Mouse (Mus musculus) neural tube, embryonic 11.5 days (tissue): ENCODE data around the gene Slc31a1. TPM values are rescaled to one million over a fixed set of nuclear protein-coding genes. Genes with fewer than 3 reads are reported as not detected.

ENCODE experiments used
- ATAC-seq: fragments of 200-750 bp; cut with Nextera tagmentation; 2 replicates; pipeline ENCODE4 v1.8.0; 2017; ENCODE audit warnings: moderate number of reproducible peaks, mild to moderate bottlenecking, moderate TSS enrichment, moderate library complexity; ENCODE audit not compliant: insufficient read depth, low FRiP score, low TSS enrichment
- DNase-seq: peaks from one replicate; pipeline ENCODE4 v3.0.0-alpha.2; 2015; ENCODE audit warnings: low spot score
- H3K27ac ChIP-seq: fragments of 300-500 bp; sonication (generic); 2 replicates; pipeline ENCODE4 v1.5.1; 2014; ENCODE audit warnings: low read depth, mild to moderate bottlenecking, low read length
- H3K27me3 ChIP-seq: fragments of 300-500 bp; sonication (generic); 2 replicates; pipeline ENCODE4 v1.6.1; 2014; ENCODE audit warnings: mild to moderate bottlenecking, low read length, mixed read lengths; ENCODE audit not compliant: control insufficient read depth, insufficient read depth
- H3K36me3 ChIP-seq: fragments of 300-500 bp; sonication (generic); 2 replicates; pipeline ENCODE4 v1.6.1; 2014; ENCODE audit warnings: mild to moderate bottlenecking, low read length, moderate library complexity, mixed read lengths; ENCODE audit not compliant: control insufficient read depth, insufficient read depth
- H3K4me1 ChIP-seq: fragments of 300-500 bp; sonication (generic); 2 replicates; pipeline ENCODE4 v1.6.1; 2014; ENCODE audit warnings: low read length, mixed read lengths; ENCODE audit not compliant: control insufficient read depth, insufficient read depth
- H3K4me2 ChIP-seq: fragments of 300-500 bp; sonication (generic); 2 replicates; pipeline ENCODE4 v1.6.1; 2014; ENCODE audit warnings: low read depth, mild to moderate bottlenecking, moderate library complexity
- H3K4me3 ChIP-seq: fragments of 300-500 bp; sonication (generic); 2 replicates; pipeline ENCODE4 v1.5.1; 2014; ENCODE audit warnings: low read depth, low read length
- H3K9ac ChIP-seq: fragments of 300-500 bp; sonication (generic); 2 replicates; pipeline ENCODE4 v1.6.1; 2014; ENCODE audit warnings: mild to moderate bottlenecking, low read length
- H3K9me3 ChIP-seq: fragments of 300-500 bp; sonication (generic); 2 replicates; pipeline ENCODE4 v1.6.1; 2016; ENCODE audit warnings: low read length; ENCODE audit not compliant: control insufficient read depth
- WGBS: fragments of 180-500 bp; shearing (Covaris S2); extraction: QIAGEN DNeasy Blood & Tissue Kit; methylation state at CpG from one replicate; pipeline ENCODE4 v1.1.7; 2014; 5-methylcytosine and 5-hydroxymethylcytosine counted together
- polyA plus RNA-seq: library from polyadenylated mRNA; unstranded; fragments of >200 nt; fragmentation: Nextera tagmentation; extraction: Ambion mirVana; gene quantifications from 2 replicates; pipeline ENCODE4 v1.2.1, GENCODE M21; 2014

The Slc31a1 gene
- polyA plus RNA-seq, 1 experiment from 2014 or later = 48.5 TPM

DNA sequence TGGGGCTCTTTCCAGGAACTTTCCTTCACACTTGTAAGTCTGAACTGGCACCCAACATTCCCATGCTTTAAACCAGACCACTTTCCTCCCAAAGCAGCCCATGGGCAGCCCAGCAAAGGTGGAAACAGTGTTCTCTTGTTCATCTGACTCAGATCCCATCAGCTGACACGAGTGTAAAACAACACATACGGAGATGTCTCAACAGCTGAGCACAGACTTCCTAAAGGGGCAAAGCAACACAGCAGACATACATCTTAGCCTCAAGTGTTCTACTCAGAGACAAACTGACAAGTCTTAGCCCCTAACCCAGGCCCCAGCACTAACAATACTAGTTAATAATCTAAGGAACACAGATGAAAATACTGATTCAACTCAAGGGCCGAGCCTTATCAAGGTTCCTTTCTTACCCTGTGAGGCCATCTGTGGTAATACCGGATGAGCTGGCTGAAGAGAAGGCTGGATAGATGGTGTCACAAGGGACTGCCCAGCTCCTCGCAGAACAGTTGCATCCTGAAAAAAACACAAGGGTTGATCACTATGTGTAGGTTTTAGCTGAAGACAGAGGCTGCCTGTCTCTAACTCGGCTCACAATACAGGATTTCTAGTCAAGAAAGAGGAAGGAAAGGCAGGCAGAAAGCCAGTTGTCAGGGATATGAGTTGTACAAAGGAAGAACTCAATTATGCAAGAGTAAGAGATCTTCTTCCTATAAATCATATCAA lies 31.4 kb upstream of the Slc31a1 start:
- H3K9ac ChIP-seq = no peak overlapping the region
- ATAC-seq (no peak), DNase-seq (no peak)
- no peaks in the 10 kb centered on the region for H3K4me1 ChIP-seq
- WGBS = 83% methylated on average over 6 of the region's 6 CpGs
- H3K9me3 ChIP-seq = no peaks in the 10 kb centered on the region
- H3K27ac ChIP-seq = no peak overlapping the region
- H3K27me3 ChIP-seq = no peaks in the 10 kb centered on the region
- H3K4me3 ChIP-seq = no peak overlapping the region
- no peaks in the 10 kb centered on the region for H3K36me3 ChIP-seq
- no peak overlapping the region for H3K4me2 ChIP-seq

DNA sequence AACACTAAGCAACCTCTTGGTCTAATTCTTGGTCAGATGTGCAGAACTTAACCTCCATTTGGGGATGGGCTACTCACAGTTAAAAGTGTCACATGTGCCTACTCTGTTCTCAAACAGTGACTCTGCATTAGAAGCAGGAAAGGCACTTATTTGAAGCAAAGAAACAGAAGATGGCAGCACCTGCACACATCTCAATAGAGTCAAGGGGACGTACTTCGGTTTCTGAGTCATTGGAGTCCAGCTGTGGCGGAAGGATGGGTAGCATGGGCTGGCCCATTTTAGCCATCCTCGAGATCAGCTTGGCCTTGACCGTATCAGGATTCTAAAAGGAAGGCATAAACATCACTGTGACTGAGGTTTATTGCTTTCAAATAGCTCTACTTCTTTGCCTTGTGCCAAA lies 28.6 kb upstream of the Slc31a1 start:
- no peak overlapping the region for H3K4me3 ChIP-seq
- no peak overlapping the region for H3K27ac ChIP-seq
- H3K9me3 ChIP-seq = no peaks in the 10 kb centered on the region
- H3K36me3 ChIP-seq = no peaks in the 10 kb centered on the region
- no peaks in the 10 kb centered on the region for H3K4me1 ChIP-seq
- no peaks in the 10 kb centered on the region for H3K27me3 ChIP-seq
- 84% methylated on average over 5 of the region's 5 CpGs for WGBS
- no peak overlapping the region for H3K4me2 ChIP-seq
- DNase-seq = no peak
- ATAC-seq = no peak
- H3K9ac ChIP-seq = no peak overlapping the region

- ATAC-seq = no peak
- no peaks in the 10 kb centered on the region for H3K9me3 ChIP-seq
- no peaks in the 10 kb centered on the region for H3K4me1 ChIP-seq
- no peak overlapping the region for H3K4me3 ChIP-seq
- H3K27me3 ChIP-seq = no peaks in the 10 kb centered on the region
- H3K27ac ChIP-seq = no peak overlapping the region
- 0 out of 2 replicates have a peak, but pooled peaks cover 3% of the 10 kb centered on the region for H3K36me3 ChIP-seq
- no peak for DNase-seq
- WGBS = 87% methylated on average over 5 of the region's 5 CpGs
- no peak overlapping the region for H3K4me2 ChIP-seq
- H3K9ac ChIP-seq = no peak overlapping the region
Measured at GRCm38 (mm10) chr4:62338536-62338935, 22.0 kb upstream of the Slc31a1 start.

- H3K27me3 ChIP-seq = no peaks in the 10 kb centered on the region
- H3K36me3 ChIP-seq = no peaks in the 10 kb centered on the region; the same call in 1 of the 2 replicates
- H3K27ac ChIP-seq = no peak overlapping the region
- no peak for ATAC-seq
- H3K9ac ChIP-seq = no peak overlapping the region
- H3K9me3 ChIP-seq = no peaks in the 10 kb centered on the region
- H3K4me3 ChIP-seq = no peak overlapping the region
- WGBS = 97% methylated on average over 1 of the region's 1 CpGs
- DNase-seq = no peak
- no peaks in the 10 kb centered on the region for H3K4me1 ChIP-seq
- H3K4me2 ChIP-seq = no peak overlapping the region
Measured at GRCm38 (mm10) chr4:62344000-62344399, 16.5 kb upstream of the Slc31a1 start.

- DNase-seq (no peak), ATAC-seq (no peak)
- H3K9me3 ChIP-seq = no peaks in the 10 kb centered on the region
- no peaks in the 10 kb centered on the region for H3K4me1 ChIP-seq
- no peak overlapping the region for H3K9ac ChIP-seq
- no peak overlapping the region for H3K4me3 ChIP-seq
- no peaks in the 10 kb centered on the region; the same call in 1 of the 2 replicates for H3K36me3 ChIP-seq
- H3K27me3 ChIP-seq = no peaks in the 10 kb centered on the region
- WGBS = 94% methylated on average over 4 of the region's 4 CpGs
- no peak overlapping the region for H3K27ac ChIP-seq
- no peak overlapping the region for H3K4me2 ChIP-seq
Measured at GRCm38 (mm10) chr4:62345827-62346226, 14.7 kb upstream of the Slc31a1 start.

DNA sequence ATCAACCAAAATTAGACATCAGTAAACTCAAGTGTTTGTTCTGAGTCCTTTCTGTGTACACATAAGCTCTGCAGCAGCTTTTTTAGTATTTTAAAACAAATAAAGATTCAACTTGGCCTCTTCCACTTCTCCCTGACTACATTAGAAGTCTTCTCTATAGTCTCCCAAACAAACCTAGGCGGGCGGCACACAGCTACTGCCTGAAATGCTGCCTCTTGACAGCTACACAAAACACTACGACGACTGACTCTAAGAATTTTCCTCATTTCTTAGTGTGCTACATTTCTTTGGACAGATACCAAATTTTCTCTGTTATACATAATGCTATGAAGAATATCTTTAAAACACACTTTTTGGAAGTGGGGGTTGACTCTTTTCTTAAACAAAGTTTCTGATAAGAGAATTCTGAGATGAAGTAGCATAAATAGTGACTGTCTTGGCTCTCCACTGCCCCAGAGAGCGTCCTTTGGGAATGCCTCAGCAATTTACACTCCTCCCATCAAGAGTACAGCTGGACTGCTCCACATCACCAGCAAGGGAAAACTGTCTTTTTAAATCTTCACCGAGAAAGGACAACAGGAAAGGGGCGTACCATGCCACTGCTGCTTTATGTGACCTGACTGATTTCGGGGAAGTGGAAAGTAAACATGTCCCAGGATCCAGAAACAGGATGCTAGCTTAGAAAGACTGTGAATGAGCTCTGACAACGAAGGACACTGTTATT lies 12.8 kb upstream of the Slc31a1 start:
- Histone ChIP-seq H3K36me3 (no peaks in the 10 kb centered on the region; the same call in 1 of the 2 replicates), H3K4me3 (no peak overlapping the region), H3K9me3 (no peaks in the 10 kb centered on the region), H3K9ac (no peak overlapping the region), H3K27ac (no peak overlapping the region), H3K27me3 (no peaks in the 10 kb centered on the region), H3K4me1 (no peaks in the 10 kb centered on the region), H3K4me2 (no peak overlapping the region)
- no peak for DNase-seq
- WGBS = 83% methylated on average over 9 of the region's 9 CpGs
- ATAC-seq = no peak

DNA sequence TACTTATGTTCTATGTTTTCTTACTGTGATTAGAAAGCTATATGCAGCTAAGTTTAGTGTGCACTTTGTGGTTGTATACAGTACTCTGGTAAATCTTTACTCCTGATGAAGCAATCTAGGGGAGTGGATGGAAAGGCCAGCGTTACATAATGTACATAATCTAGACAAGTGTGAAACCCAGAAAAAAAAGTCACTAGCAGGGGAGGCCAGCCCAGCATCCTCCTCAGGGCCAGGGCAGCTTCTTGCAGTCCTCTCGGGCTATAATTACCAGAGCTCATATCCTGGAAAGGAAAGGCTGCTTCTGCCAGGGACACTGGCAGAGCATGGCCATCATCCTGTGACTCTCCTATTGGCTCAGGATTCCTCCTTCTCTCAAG lies 12.2 kb upstream of the Slc31a1 start:
- Histone ChIP-seq H3K4me1 (no peaks in the 10 kb centered on the region), H3K9ac (no peak overlapping the region), H3K4me3 (no peak overlapping the region), H3K9me3 (no peaks in the 10 kb centered on the region), H3K36me3 (no peaks in the 10 kb centered on the region; the same call in 1 of the 2 replicates), H3K27me3 (no peaks in the 10 kb centered on the region), H3K27ac (no peak overlapping the region), H3K4me2 (no peak overlapping the region)
- 93% methylated on average over 2 of the region's 2 CpGs for WGBS
- no peak for DNase-seq
- no peak for ATAC-seq

- H3K36me3 ChIP-seq = no peaks in the 10 kb centered on the region
- no peaks in the 10 kb centered on the region for H3K4me1 ChIP-seq
- H3K9me3 ChIP-seq = no peaks in the 10 kb centered on the region
- H3K27ac ChIP-seq = no peak overlapping the region
- DNase-seq (no peak), ATAC-seq (no peak)
- no peak overlapping the region for H3K9ac ChIP-seq
- 90% methylated on average over 2 of the region's 2 CpGs for WGBS
- no peaks in the 10 kb centered on the region for H3K27me3 ChIP-seq
- no peak overlapping the region for H3K4me3 ChIP-seq
- H3K4me2 ChIP-seq = no peak overlapping the region
Measured at GRCm38 (mm10) chr4:62349371-62349770, 11.2 kb upstream of the Slc31a1 start.

DNA sequence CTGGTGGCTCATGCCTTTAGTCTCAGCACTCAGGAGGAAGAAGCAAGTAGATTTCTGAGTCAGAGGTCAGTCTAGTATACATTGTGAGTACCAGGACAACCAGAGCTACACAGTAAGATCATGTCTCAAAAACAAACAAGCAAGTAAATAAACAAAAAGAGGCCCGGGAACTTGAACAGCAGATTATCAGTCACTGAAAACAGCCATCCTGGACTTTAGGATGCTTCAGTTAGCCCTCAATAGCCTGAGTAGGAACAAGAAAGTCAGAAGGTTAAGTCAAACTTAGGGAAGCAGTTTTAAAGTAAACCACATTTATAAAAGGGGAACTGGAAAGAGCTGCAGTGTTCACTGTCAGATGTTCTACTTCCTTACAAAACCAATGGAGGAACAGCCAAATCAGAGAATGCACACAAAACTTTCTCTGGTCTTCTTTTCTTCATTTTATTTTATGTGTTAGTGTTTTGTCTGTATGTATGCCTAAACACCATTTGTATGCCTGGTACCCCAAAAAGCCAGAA lies 2.8 kb upstream of the Slc31a1 start:
- H3K9ac ChIP-seq = no peak overlapping the region
- no peak overlapping the region for H3K4me3 ChIP-seq

More for the DNA sequence above, 2.8 kb upstream of the Slc31a1 start:
- 87% methylated on average over 1 of the region's 1 CpGs for WGBS
- Histone ChIP-seq H3K4me1 (peaks cover 7% of the 10 kb centered on the region; the same call in 1 of the 2 replicates), H3K27ac (no peak overlapping the region), H3K4me2 (no peak overlapping the region), H3K27me3 (no peaks in the 10 kb centered on the region), H3K9me3 (no peaks in the 10 kb centered on the region), H3K36me3 (no peaks in the 10 kb centered on the region)
- ATAC-seq (no peak), DNase-seq (no peak)
